ENCODE assay signal across 8 mouse cellular contexts in genomic region chr7:126976878-126977459, GRCm38 (mm10). TPM values are rescaled to one million over a fixed set of nuclear protein-coding genes. Genes with fewer than 3 reads are reported as not detected.
A peak's percentile ranks its signal among the peaks of the same experiment; 100 is the strongest.
DNase-seq lines count a peak whose midpoint lies in the region; ATAC-seq and TF ChIP-seq lines count a peak whose summit lies in the region.

No protein-coding gene starts in this region.

- peak overlapping the region; percentile 86 for H3K4me3 ChIP-seq in gastrocnemius, adult 2 months
- peak overlapping the region; percentile 92 for H3K4me3 ChIP-seq in ES-Bruce4 (ENCODE audit: low read depth, low read length)
- H3K4me3 ChIP-seq in forebrain, embryonic 15.5 days, result peak overlapping the region; percentile 85

- peak overlapping the region; percentile 75 for H3K4me2 ChIP-seq in forebrain, embryonic 15.5 days (replicated peaks)

- no peak for TF ChIP-seq POLR2A in ES-Bruce4 (IDR thresholded peaks at IDR 0.05; ENCODE audit: insufficient read depth, low read length)

- peak; percentile 9 for DNase-seq in gastrocnemius, adult 2 months
- no peak for DNase-seq in gastrocnemius, postnatal 14 days
- peak; percentile 18 for DNase-seq in liver
- DNase-seq in splenic B cell, adult 2 months (ENCODE audit: low read depth, low spot score), result peak; percentile 7
- no peak for DNase-seq in natural killer cell, adult 2 months (ENCODE audit: low spot score in 2 of 2)

- H3K27ac ChIP-seq in gastrocnemius, adult 2 months, result peak overlapping the region; percentile 100
- H3K27ac ChIP-seq in ES-Bruce4 (ENCODE audit: insufficient read depth, low read length), result no peak overlapping the region; the same call in 1 of the 2 replicates
- H3K27ac ChIP-seq in forebrain, embryonic 15.5 days (replicated peaks), result peak overlapping the region; percentile 99; the same call in 1 of the 2 replicates

- H3K36me3 ChIP-seq in ES-Bruce4 (ENCODE audit: control insufficient read depth, insufficient read depth, low read length, poor library complexity, severe bottlenecking), result peaks cover 14% of the 10 kb centered on the region; the same call in 1 of the 2 replicates
- peaks cover 36% of the 10 kb centered on the region for H3K36me3 ChIP-seq in forebrain, embryonic 15.5 days
- peaks cover 6% of the 10 kb centered on the region for H3K36me3 ChIP-seq in splenic B cell, adult 2 months (ENCODE audit: control insufficient read depth, insufficient read depth, low read length, poor library complexity, severe bottlenecking)

- WGBS in forebrain, embryonic 15.5 days, result 30% methylated on average over 14 of the region's 14 CpGs

- no peaks in the 10 kb centered on the region for H3K27me3 ChIP-seq in ES-Bruce4 (ENCODE audit: control insufficient read depth, insufficient read depth, low read length, poor library complexity, severe bottlenecking)
- no peaks in the 10 kb centered on the region for H3K27me3 ChIP-seq in forebrain, embryonic 15.5 days
- H3K27me3 ChIP-seq in splenic B cell, adult 2 months (ENCODE audit: control insufficient read depth, insufficient read depth, low read length, poor library complexity, severe bottlenecking), result no peaks in the 10 kb centered on the region

- TF ChIP-seq EP300 in ES-Bruce4 (IDR thresholded peaks at IDR 0.05; ENCODE audit: insufficient read depth, low read depth, low read length), result no peak

- peak overlapping the region; percentile 96 for H3K9ac ChIP-seq in ES-Bruce4 (ENCODE audit: low read depth, poor library complexity, severe bottlenecking)
- H3K9ac ChIP-seq in forebrain, embryonic 15.5 days (replicated peaks), result peak overlapping the region; percentile 94

- H3K4me1 ChIP-seq in ES-Bruce4 (ENCODE audit: control insufficient read depth, insufficient read depth, low read length), result no peaks in the 10 kb centered on the region
- H3K4me1 ChIP-seq in forebrain, embryonic 15.5 days, result peaks cover 20% of the 10 kb centered on the region

- H3K9me3 ChIP-seq in ES-Bruce4 (replicated peaks; ENCODE audit: control insufficient read depth, insufficient read depth, low read length, poor library complexity, severe bottlenecking), result no peaks in the 10 kb centered on the region
- no peaks in the 10 kb centered on the region for H3K9me3 ChIP-seq in forebrain, embryonic 15.5 days

- no peak; the same call in 1 of the 2 replicates for ATAC-seq in forebrain, embryonic 15.5 days (replicated peaks)
- no peak for ATAC-seq in CD4-positive, CD25-positive, alpha-beta regulatory T cell, adult 4 months

- intact Hi-C loops in gastrocnemius, adult 2 months (cut with DNase I), result loop anchor here (2.0 kb wide), 1 partner anchor 40 kb away; the partner anchor contains the start of genes Pagr1a and Pagr1b
- intact Hi-C loops in gastrocnemius, postnatal 14 days (cut with DNase I; ENCODE audit: low total_unique reads), result no loop called here

- TF ChIP-seq CTCF in gastrocnemius, adult 2 months (IDR thresholded peaks at IDR 0.05), result no peak
- TF ChIP-seq CTCF in ES-Bruce4 (IDR thresholded peaks at IDR 0.05; ENCODE audit: low read depth, low read length), result no peak

RNA-seq across cellular contexts. Expression of gene Cdiptos, which starts 1.1 kb away (rescaled TPM):
- under 1 TPM in 1 of 2 experiments, not detected in 1; 0.47 TPM for total RNA-seq in gastrocnemius, adult 2 months (2021)
- total RNA-seq in gastrocnemius, postnatal 14 days (2021), result under 1 TPM; 0.59 to 0.78 TPM
- 1.4 and 2.4 TPM in 2 replicates for polyA plus RNA-seq in ES-Bruce4 (2011; ENCODE audit: insufficient read depth, insufficient read length, low read depth, missing spikeins)
- polyA plus RNA-seq in forebrain, embryonic 15.5 days (2015; fragmentation: Nextera tagmentation; extraction: Ambion mirVana), result 0.56 and 0.88 TPM in 2 replicates
- 1 to 10 TPM in 1 of 2 experiments, under 1 TPM in 1; 0.32 to 1.1 TPM for polyA plus RNA-seq in CD4-positive, CD25-positive, alpha-beta regulatory T cell, adult 4 months (2017; shearing (Covaris generic))

RNA-seq across cellular contexts. Expression of gene Cdipt, which starts 1.3 kb away (rescaled TPM):
- 10 to 100 TPM; 29.3 to 41.0 TPM for total RNA-seq in gastrocnemius, adult 2 months (2021)
- 10 to 100 TPM; 34.9 to 38.5 TPM for total RNA-seq in gastrocnemius, postnatal 14 days (2021)
- polyA plus RNA-seq in ES-Bruce4 (2011; ENCODE audit: insufficient read depth, insufficient read length, low read depth, missing spikeins), result 42.8 and 53.3 TPM in 2 replicates
- 104 and 105 TPM in 2 replicates for polyA plus RNA-seq in forebrain, embryonic 15.5 days (2015; fragmentation: Nextera tagmentation; extraction: Ambion mirVana)
- 100 to 1,000 TPM; 121 to 152 TPM for polyA plus RNA-seq in CD4-positive, CD25-positive, alpha-beta regulatory T cell, adult 4 months (2017; shearing (Covaris generic))

RNA-seq across cellular contexts. Expression of gene Sez6l2, which starts 26.6 kb away (rescaled TPM):
- 1 to 10 TPM; 1.1 to 1.4 TPM for total RNA-seq in gastrocnemius, adult 2 months (2021)
- 1 to 10 TPM; 7.3 to 7.5 TPM for total RNA-seq in gastrocnemius, postnatal 14 days (2021)
- 1.4 and 1.9 TPM in 2 replicates for polyA plus RNA-seq in ES-Bruce4 (2011; ENCODE audit: insufficient read depth, insufficient read length, low read depth, missing spikeins)
- polyA plus RNA-seq in forebrain, embryonic 15.5 days (2015; fragmentation: Nextera tagmentation; extraction: Ambion mirVana), result 25.5 and 32.0 TPM in 2 replicates
- polyA plus RNA-seq in CD4-positive, CD25-positive, alpha-beta regulatory T cell, adult 4 months (2017; shearing (Covaris generic)), result 1 to 10 TPM; 1.5 to 1.8 TPM

RNA-seq across cellular contexts. Expression of gene Asphd1, which starts 27.6 kb away (rescaled TPM):
- not detected for total RNA-seq in gastrocnemius, adult 2 months (2021)
- not detected for total RNA-seq in gastrocnemius, postnatal 14 days (2021)
- 0.36 and 0.41 TPM in 2 replicates for polyA plus RNA-seq in ES-Bruce4 (2011; ENCODE audit: insufficient read depth, insufficient read length, low read depth, missing spikeins)
- 5.6 and 6.9 TPM in 2 replicates for polyA plus RNA-seq in forebrain, embryonic 15.5 days (2015; fragmentation: Nextera tagmentation; extraction: Ambion mirVana)
- under 1 TPM; 0.48 to 0.51 TPM for polyA plus RNA-seq in CD4-positive, CD25-positive, alpha-beta regulatory T cell, adult 4 months (2017; shearing (Covaris generic))

RNA-seq across cellular contexts. Expression of gene Mvp, which starts 37.5 kb away (rescaled TPM):
- total RNA-seq in gastrocnemius, adult 2 months (2021), result 10 to 100 TPM; 26.5 to 30.2 TPM
- 10 to 100 TPM; 19.5 to 27.1 TPM for total RNA-seq in gastrocnemius, postnatal 14 days (2021)
- 17.9 and 18.8 TPM in 2 replicates for polyA plus RNA-seq in ES-Bruce4 (2011; ENCODE audit: insufficient read depth, insufficient read length, low read depth, missing spikeins)
- polyA plus RNA-seq in forebrain, embryonic 15.5 days (2015; fragmentation: Nextera tagmentation; extraction: Ambion mirVana), result 3.0 and 3.5 TPM in 2 replicates
- 10 to 100 TPM; 13.7 to 20.9 TPM for polyA plus RNA-seq in CD4-positive, CD25-positive, alpha-beta regulatory T cell, adult 4 months (2017; shearing (Covaris generic))

Comparison
In these comparisons a context has a peak if more than half of its experiments do, and no peak if none do; other contexts are left out.
1. DNase-seq: peak in gastrocnemius, adult 2 months (single experiment), liver (single experiment) and splenic B cell, adult 2 months (single experiment); none in gastrocnemius, postnatal 14 days (single experiment) and natural killer cell, adult 2 months (0 of 2).
2. Peak in every context shown above with its lines, with median percentiles within 50 percentile points of each other: H3K4me3 ChIP-seq.